Mouse (Mus musculus) heart, embryonic 15.5 days (tissue): ENCODE data around the gene Apbb2. TPM values are rescaled to one million over a fixed set of nuclear protein-coding genes. Genes with fewer than 3 reads are reported as not detected.
A peak's percentile ranks its signal among the peaks of the same experiment; 100 is the strongest.

Experiments
- ATAC-seq: fragments of 200-750 bp; cut with Nextera tagmentation; replicated peaks from 2 replicates; pipeline ENCODE4 v1.8.0; 2017; ENCODE audit warnings: low read depth, moderate TSS enrichment; ENCODE audit not compliant: insufficient number of reproducible peaks, insufficient read depth, low FRiP score
- H3K27ac ChIP-seq: fragments of 300-500 bp; sonication (generic); 2 replicates; pipeline ENCODE4 v1.5.1; 2015; ENCODE audit warnings: mild to moderate bottlenecking, inconsistent platforms
- H3K27me3 ChIP-seq: fragments of 300-500 bp; sonication (generic); 2 replicates; pipeline ENCODE4 v1.6.1; 2015; ENCODE audit warnings: inconsistent platforms
- H3K36me3 ChIP-seq: fragments of 300-500 bp; sonication (generic); 2 replicates; pipeline ENCODE4 v1.6.1; 2015; ENCODE audit warnings: mild to moderate bottlenecking, inconsistent platforms
- H3K4me1 ChIP-seq: fragments of 300-500 bp; sonication (generic); replicated peaks from 2 replicates; pipeline ENCODE4 v1.6.1; 2015; ENCODE audit warnings: inconsistent platforms
- H3K4me2 ChIP-seq: fragments of 300-500 bp; sonication (generic); 2 replicates; pipeline ENCODE4 v1.6.1; 2015; ENCODE audit warnings: inconsistent platforms, mild to moderate bottlenecking, moderate library complexity
- H3K4me3 ChIP-seq: fragments of 300-500 bp; sonication (generic); 2 replicates; pipeline ENCODE4 v1.5.1; 2015; ENCODE audit warnings: mild to moderate bottlenecking, inconsistent platforms
- H3K9ac ChIP-seq: fragments of 300-500 bp; sonication (generic); 2 replicates; pipeline ENCODE4 v1.6.1; 2015; ENCODE audit warnings: mild to moderate bottlenecking, inconsistent platforms
- H3K9me3 ChIP-seq: fragments of 300-500 bp; sonication (generic); replicated peaks from 2 replicates; pipeline ENCODE4 v1.6.1; 2016; ENCODE audit warnings: inconsistent platforms
- whole genome bisulfite sequencing: fragments of 180-500 bp; shearing (Covaris S2); methylation state at CpG from one replicate; pipeline ENCODE4 v1.1.7; 2015; ENCODE audit warnings: mixed read lengths; 5-methylcytosine and 5-hydroxymethylcytosine counted together
- polyA plus RNA-seq: library from polyadenylated mRNA; unstranded; fragments of >200 nt; fragmentation: Nextera tagmentation; extraction: Ambion mirVana; gene quantifications from 2 replicates; pipeline ENCODE4 v1.2.1, GENCODE M21; 2015

Gene Apbb2
- polyA plus RNA-seq, 1 experiment from 2014 or later, result 32.6 TPM

- Histone ChIP-seq H3K9ac (no peak overlapping the region), H3K4me3 (no peak overlapping the region), H3K9me3 (no peaks in the 10 kb centered on the region), H3K4me1 (peaks cover 8% of the 10 kb centered on the region), H3K36me3 (no peaks in the 10 kb centered on the region), H3K4me2 (no peak overlapping the region), H3K27me3 (no peaks in the 10 kb centered on the region), H3K27ac (no peak overlapping the region)
- no peak for ATAC-seq
- WGBS, result 79% methylated on average over 5 of the region's 5 CpGs
Measured at GRCm38 (mm10) chr5:66470837-66471236, 147.7 kb downstream of the Apbb2 start.

GRCm38 (mm10) chr5:66469685-66470084, 148.9 kb downstream of the Apbb2 start:
- Histone ChIP-seq H3K9ac (no peak overlapping the region), H3K4me1 (peaks cover 8% of the 10 kb centered on the region), H3K36me3 (no peaks in the 10 kb centered on the region), H3K4me2 (no peak overlapping the region), H3K27ac (peak overlapping the region; percentile 32; the same call in 1 of the 2 replicates), H3K9me3 (no peaks in the 10 kb centered on the region), H3K4me3 (no peak overlapping the region), H3K27me3 (no peaks in the 10 kb centered on the region)
- WGBS, result 49% methylated on average over 11 of the region's 11 CpGs
- no peak for ATAC-seq

- Histone ChIP-seq H3K4me3 (no peak overlapping the region), H3K9me3 (no peaks in the 10 kb centered on the region), H3K4me2 (no peak overlapping the region), H3K9ac (no peak overlapping the region), H3K27ac (no peak overlapping the region), H3K27me3 (no peaks in the 10 kb centered on the region), H3K36me3 (no peaks in the 10 kb centered on the region), H3K4me1 (peaks cover 4% of the 10 kb centered on the region)
- no peak for ATAC-seq
- 68% methylated on average over 4 of the region's 4 CpGs for WGBS
Measured at GRCm38 (mm10) chr5:66468331-66469001, 150.1 kb downstream of the Apbb2 start.

GRCm38 (mm10) chr5:66462665-66463064, 155.9 kb downstream of the Apbb2 start:
- no peak overlapping the region for H3K27ac ChIP-seq
- no peaks in the 10 kb centered on the region for H3K9me3 ChIP-seq
- no peaks in the 10 kb centered on the region for H3K36me3 ChIP-seq
- no peak overlapping the region for H3K4me3 ChIP-seq
- ATAC-seq, result no peak
- no peaks in the 10 kb centered on the region; the same call in 1 of the 2 replicates for H3K4me1 ChIP-seq
- H3K9ac ChIP-seq, result no peak overlapping the region
- no peak overlapping the region for H3K4me2 ChIP-seq
- no peaks in the 10 kb centered on the region for H3K27me3 ChIP-seq
- WGBS, result 79% methylated on average over 8 of the region's 8 CpGs

- no peaks in the 10 kb centered on the region for H3K9me3 ChIP-seq
- no peaks in the 10 kb centered on the region; the same call in 1 of the 2 replicates for H3K4me1 ChIP-seq
- no peak overlapping the region for H3K9ac ChIP-seq
- no peaks in the 10 kb centered on the region for H3K36me3 ChIP-seq
- H3K27ac ChIP-seq, result no peak overlapping the region
- no peak overlapping the region for H3K4me2 ChIP-seq
- no peak for ATAC-seq
- no peaks in the 10 kb centered on the region for H3K27me3 ChIP-seq
- no peak overlapping the region for H3K4me3 ChIP-seq
- 68% methylated on average over 5 of the region's 5 CpGs for WGBS
Measured at GRCm38 (mm10) chr5:66458851-66459250, 159.7 kb downstream of the Apbb2 start.

- Histone ChIP-seq H3K4me2 (no peak overlapping the region), H3K4me1 (peaks cover 6% of the 10 kb centered on the region), H3K36me3 (no peaks in the 10 kb centered on the region), H3K27me3 (no peaks in the 10 kb centered on the region), H3K4me3 (no peak overlapping the region), H3K27ac (no peak overlapping the region), H3K9me3 (no peaks in the 10 kb centered on the region), H3K9ac (no peak overlapping the region)
- WGBS, result 79% methylated on average over 5 of the region's 5 CpGs
- no peak for ATAC-seq
Measured at GRCm38 (mm10) chr5:66455271-66455670, 163.3 kb downstream of the Apbb2 start.

- H3K4me3 ChIP-seq, result no peak overlapping the region
- H3K27me3 ChIP-seq, result no peaks in the 10 kb centered on the region
- no peak overlapping the region for H3K4me2 ChIP-seq
- H3K9me3 ChIP-seq, result no peaks in the 10 kb centered on the region
- H3K36me3 ChIP-seq, result no peaks in the 10 kb centered on the region
- no peak overlapping the region for H3K9ac ChIP-seq
- peaks cover 6% of the 10 kb centered on the region for H3K4me1 ChIP-seq
- WGBS, result 63% methylated on average over 4 of the region's 4 CpGs
- no peak for ATAC-seq
- H3K27ac ChIP-seq, result no peak overlapping the region
Measured at GRCm38 (mm10) chr5:66454826-66455225, 163.8 kb downstream of the Apbb2 start.

GRCm38 (mm10) chr5:66453106-66453505, 165.5 kb downstream of the Apbb2 start:
- ATAC-seq, result no peak
- H3K36me3 ChIP-seq, result no peaks in the 10 kb centered on the region
- no peaks in the 10 kb centered on the region for H3K9me3 ChIP-seq
- 17% methylated on average over 4 of the region's 4 CpGs for WGBS
- H3K4me1 ChIP-seq, result peaks cover 6% of the 10 kb centered on the region; the same call in 1 of the 2 replicates
- H3K27ac ChIP-seq, result no peak overlapping the region
- H3K27me3 ChIP-seq, result no peaks in the 10 kb centered on the region
- no peak overlapping the region for H3K4me2 ChIP-seq
- H3K9ac ChIP-seq, result no peak overlapping the region
- no peak overlapping the region for H3K4me3 ChIP-seq

- no peaks in the 10 kb centered on the region for H3K9me3 ChIP-seq
- H3K4me3 ChIP-seq, result no peak overlapping the region
- H3K9ac ChIP-seq, result no peak overlapping the region
- H3K4me2 ChIP-seq, result no peak overlapping the region
- 72% methylated on average over 5 of the region's 5 CpGs for WGBS
- H3K36me3 ChIP-seq, result no peaks in the 10 kb centered on the region
- ATAC-seq, result no peak
- H3K4me1 ChIP-seq, result peaks cover 6% of the 10 kb centered on the region; the same call in 1 of the 2 replicates
- H3K27ac ChIP-seq, result no peak overlapping the region
- H3K27me3 ChIP-seq, result no peaks in the 10 kb centered on the region
Measured at GRCm38 (mm10) chr5:66451561-66451960, 167.0 kb downstream of the Apbb2 start.

GRCm38 (mm10) chr5:66445497-66445896, 173.1 kb downstream of the Apbb2 start:
- Histone ChIP-seq H3K4me3 (no peak overlapping the region), H3K36me3 (no peaks in the 10 kb centered on the region), H3K27me3 (no peaks in the 10 kb centered on the region), H3K4me1 (no peaks in the 10 kb centered on the region), H3K27ac (no peak overlapping the region), H3K9ac (no peak overlapping the region), H3K4me2 (no peak overlapping the region), H3K9me3 (no peaks in the 10 kb centered on the region)
- no peak for ATAC-seq
- 92% methylated on average over 7 of the region's 7 CpGs for WGBS

GRCm38 (mm10) chr5:66442260-66442659, 176.3 kb downstream of the Apbb2 start:
- H3K4me2 ChIP-seq, result no peak overlapping the region
- H3K9me3 ChIP-seq, result no peaks in the 10 kb centered on the region

GRCm38 (mm10) chr5:66436791-66437246, 181.8 kb downstream of the Apbb2 start:
- no peak overlapping the region for H3K4me2 ChIP-seq
- peaks cover 7% of the 10 kb centered on the region; the same call in 1 of the 2 replicates for H3K4me1 ChIP-seq
- H3K27me3 ChIP-seq, result no peaks in the 10 kb centered on the region

More at GRCm38 (mm10) chr5:66442260-66442659, 176.3 kb downstream of the Apbb2 start:
- no peaks in the 10 kb centered on the region for H3K27me3 ChIP-seq
- H3K27ac ChIP-seq, result no peak overlapping the region
- H3K36me3 ChIP-seq, result no peaks in the 10 kb centered on the region
- H3K4me3 ChIP-seq, result no peak overlapping the region
- H3K9ac ChIP-seq, result no peak overlapping the region
- ATAC-seq, result no peak
- 88% methylated on average over 7 of the region's 7 CpGs for WGBS
- peaks cover 7% of the 10 kb centered on the region; the same call in 1 of the 2 replicates for H3K4me1 ChIP-seq

More at GRCm38 (mm10) chr5:66436791-66437246, 181.8 kb downstream of the Apbb2 start:
- H3K4me3 ChIP-seq, result no peak overlapping the region
- no peak overlapping the region for H3K9ac ChIP-seq
- no peak for ATAC-seq
- H3K27ac ChIP-seq, result no peak overlapping the region
- WGBS, result 79% methylated on average over 2 of the region's 2 CpGs
- no peaks in the 10 kb centered on the region for H3K36me3 ChIP-seq
- no peaks in the 10 kb centered on the region for H3K9me3 ChIP-seq
